Mouse (Mus musculus): Measurements from ENCODE around the gene Ubald1. TPM values are rescaled to one million over a fixed set of nuclear protein-coding genes. Genes with fewer than 3 reads are reported as not detected.

Gene Ubald1
- total and polyA plus RNA-seq, 3 experiments: 9.6 to 53.7 (median 11.6) TPM

GRCm38 (mm10) chr16:4894201-4894908 lies 14.2 kb upstream of the Ubald1 start:
- dilution Hi-C loops (cut with MboI; ENCODE audit: extremely low pct_ligation_motif_present, extremely low pct_unique_long_range_greater_than_20kb, low sequenced_read_pairs) (no loop called here), in situ Hi-C loops (cut with MboI; ENCODE audit: low pct_ligation_motif_present, low pct_unique_long_range_greater_than_20kb, low sequenced_read_pairs) (no loop called here)
- no peak overlapping the region for H3K4me3 ChIP-seq (replicated peaks in 1 of 3; ENCODE audit: low read depth in 2 of 3, low read length in 2 of 3, poor library complexity in 1 of 3)
- no peaks in the 10 kb centered on the region for H3K9me3 ChIP-seq (replicated peaks; ENCODE audit: low read length)
- H3K79me2 ChIP-seq (replicated peaks; ENCODE audit: control insufficient read depth, extremely low read depth, insufficient read depth, poor library complexity, severe bottlenecking): peaks cover 2% of the 10 kb centered on the region; the same call in 1 of the 2 replicates
- H3K27ac ChIP-seq (ENCODE audit: insufficient read depth, low read depth): no peak overlapping the region
- H3K4me1 ChIP-seq (ENCODE audit: control insufficient read depth in 1 of 2, insufficient read depth in 2 of 2): peaks cover 8 to 33% of the 10 kb centered on the region in 2 experiments
- H3K9ac ChIP-seq (ENCODE audit: insufficient read depth, low read depth): no peak overlapping the region
- TF ChIP-seq SIN3A (IDR thresholded peaks at IDR 0.05; ENCODE audit: low read length) (no peak), ETS1 (conservative IDR thresholded peaks at IDR 0.05; ENCODE audit: low read depth, low read length) (no peak), BHLHE40 (IDR thresholded peaks at IDR 0.05; ENCODE audit: low read depth, low read length) (no peak), EP300 (IDR thresholded peaks at IDR 0.05; ENCODE audit: low read length) (no peak), ZKSCAN1 (IDR thresholded peaks at IDR 0.05; ENCODE audit: borderline replicate concordance, low read depth, low read length) (no peak), E2F4 (IDR thresholded peaks at IDR 0.05; ENCODE audit: insufficient replicate concordance, low read depth, low read length) (no peak), CHD2 (IDR thresholded peaks at IDR 0.05; ENCODE audit: low read length) (no peak), JUND (conservative IDR thresholded peaks at IDR 0.05; ENCODE audit: low read depth, low read length) (no peak), MXI1 (IDR thresholded peaks at IDR 0.05; ENCODE audit: low read depth, low read length) (no peak), PAX5 (IDR thresholded peaks at IDR 0.05; ENCODE audit: low read length) (no peak), MAX (IDR thresholded peaks at IDR 0.05; ENCODE audit: low read length) (no peak), MAZ (IDR thresholded peaks at IDR 0.05; ENCODE audit: low read depth, low read length) (no peak), NELFE (IDR thresholded peaks at IDR 0.05; ENCODE audit: low read depth, low read length) (no peak), MAFK (IDR thresholded peaks at IDR 0.05; ENCODE audit: insufficient replicate concordance, low read length) (no peak), RCOR1 (conservative IDR thresholded peaks at IDR 0.05; ENCODE audit: low read depth, low read length) (no peak), CHD1 (IDR thresholded peaks at IDR 0.05; ENCODE audit: low read depth, low read length) (no peak), RAD21 (IDR thresholded peaks at IDR 0.05; ENCODE audit: low read depth, low read length) (no peak), JUN (IDR thresholded peaks at IDR 0.05; ENCODE audit: insufficient read depth, low read depth, low read length) (no peak), TBP (conservative IDR thresholded peaks at IDR 0.05; ENCODE audit: low read depth, low read length) (no peak)
- H3K4me2 ChIP-seq (ENCODE audit: insufficient read depth, low read depth, poor library complexity, severe bottlenecking): no peak overlapping the region
- no peak for DNase-seq (ENCODE audit: extremely low read depth)
- H3K36me3 ChIP-seq (replicated peaks in 1 of 2; ENCODE audit: control insufficient read depth in 1 of 2, insufficient read depth in 1 of 2, low read length in 1 of 2): peaks cover 0 to 4% of the 10 kb centered on the region in 2 experiments
- no peaks in the 10 kb centered on the region for H3K27me3 ChIP-seq (replicated peaks)

GRCm38 (mm10) chr16:4892171-4892570 lies 12.1 kb upstream of the Ubald1 start:
- Histone ChIP-seq H3K9ac (ENCODE audit: insufficient read depth, low read depth) (no peak overlapping the region), H3K4me1 (ENCODE audit: control insufficient read depth in 1 of 2, insufficient read depth in 2 of 2) (peaks cover 5 to 31% of the 10 kb centered on the region in 2 experiments), H3K36me3 (replicated peaks in 1 of 2; ENCODE audit: control insufficient read depth in 1 of 2, insufficient read depth in 1 of 2, low read length in 1 of 2) (peaks cover 0 to 3% of the 10 kb centered on the region in 2 experiments), H3K27ac (ENCODE audit: insufficient read depth, low read depth) (no peak overlapping the region), H3K79me2 (replicated peaks; ENCODE audit: control insufficient read depth, extremely low read depth, insufficient read depth, poor library complexity, severe bottlenecking) (peaks cover 2% of the 10 kb centered on the region; the same call in 1 of the 2 replicates), H3K9me3 (replicated peaks; ENCODE audit: low read length) (no peaks in the 10 kb centered on the region), H3K4me3 (replicated peaks in 1 of 3; ENCODE audit: low read depth in 2 of 3, low read length in 2 of 3, poor library complexity in 1 of 3) (no peak overlapping the region), H3K27me3 (replicated peaks) (no peaks in the 10 kb centered on the region), H3K4me2 (ENCODE audit: insufficient read depth, low read depth, poor library complexity, severe bottlenecking) (no peak overlapping the region)
- no peak for TF ChIP-seq SIN3A (IDR thresholded peaks at IDR 0.05; ENCODE audit: low read length)
- TF ChIP-seq ELF1 (IDR thresholded peaks at IDR 0.05; ENCODE audit: low read depth, low read length): no peak
- no peak for TF ChIP-seq ZNF384 (IDR thresholded peaks at IDR 0.05; ENCODE audit: low read depth, low read length)
- no peak for TF ChIP-seq NELFE (IDR thresholded peaks at IDR 0.05; ENCODE audit: low read depth, low read length)
- no peak for TF ChIP-seq ZC3H11A (IDR thresholded peaks at IDR 0.05; ENCODE audit: low read depth, low read length)
- TF ChIP-seq MXI1 (IDR thresholded peaks at IDR 0.05; ENCODE audit: low read depth, low read length): no peak
- no peak for TF ChIP-seq ETS1 (conservative IDR thresholded peaks at IDR 0.05; ENCODE audit: low read depth, low read length)
- TF ChIP-seq RCOR1 (conservative IDR thresholded peaks at IDR 0.05; ENCODE audit: low read depth, low read length): no peak
- no peak for TF ChIP-seq EP300 (IDR thresholded peaks at IDR 0.05; ENCODE audit: low read length)
- TF ChIP-seq MAZ (IDR thresholded peaks at IDR 0.05; ENCODE audit: low read depth, low read length): no peak
- TF ChIP-seq MAFK (IDR thresholded peaks at IDR 0.05; ENCODE audit: insufficient replicate concordance, low read length): no peak
- TF ChIP-seq TCF12 (IDR thresholded peaks at IDR 0.05; ENCODE audit: low read depth, low read length): no peak
- no peak for TF ChIP-seq CHD2 (IDR thresholded peaks at IDR 0.05; ENCODE audit: low read length)
- no peak for TF ChIP-seq POLR2AphosphoS2 (IDR thresholded peaks at IDR 0.05; ENCODE audit: low read depth, low read length)
- no peak for TF ChIP-seq E2F4 (IDR thresholded peaks at IDR 0.05; ENCODE audit: insufficient replicate concordance, low read depth, low read length)
- TF ChIP-seq ZKSCAN1 (IDR thresholded peaks at IDR 0.05; ENCODE audit: borderline replicate concordance, low read depth, low read length): no peak
- TF ChIP-seq CHD1 (IDR thresholded peaks at IDR 0.05; ENCODE audit: low read depth, low read length): no peak
- no peak for TF ChIP-seq BHLHE40 (IDR thresholded peaks at IDR 0.05; ENCODE audit: low read depth, low read length)
- in situ Hi-C loops (cut with MboI; ENCODE audit: low pct_ligation_motif_present, low pct_unique_long_range_greater_than_20kb, low sequenced_read_pairs): no loop called here
- no peak for DNase-seq (ENCODE audit: extremely low read depth)
- dilution Hi-C loops (cut with MboI; ENCODE audit: extremely low pct_ligation_motif_present, extremely low pct_unique_long_range_greater_than_20kb, low sequenced_read_pairs): no loop called here
